Mouse (Mus musculus) cortical plate, adult 2 months (tissue): ENCODE results near the gene 4933406M09Rik.

Source experiments
- CTCF ChIP-seq: fragments of 200-500 bp; IDR thresholded peaks from 2 replicates; pipeline ENCODE4 v1.5.1; 2011; ENCODE audit warnings: mild to moderate bottlenecking, control low read depth, low read length; ENCODE audit not compliant: insufficient read depth; ENCODE audit errors: extremely low read depth
- POLR2A ChIP-seq: fragments of 200-500 bp; IDR thresholded peaks from 2 replicates; pipeline ENCODE4 v1.6.1; 2011; ENCODE audit warnings: mild to moderate bottlenecking, low read length, control low read depth; ENCODE audit not compliant: insufficient read depth; ENCODE audit errors: extremely low read depth

- TF ChIP-seq POLR2A (no peak), CTCF (no peak)
These were observed 40.5 kb downstream of the 4933406M09Rik start for GRCm38 (mm10) chr1:134426289-134426688.
